Mouse (Mus musculus) bone marrow macrophage, adult 2 months (primary cell): Measurements from ENCODE around the gene Cbfa2t3.

Experiments
- CTCF ChIP-seq: IDR thresholded peaks from 2 replicates; pipeline ENCODE4 v1.5.1; 2012; ENCODE audit warnings: low read depth, mild to moderate bottlenecking, low read length, moderate library complexity
- POLR2A ChIP-seq: IDR thresholded peaks from 2 replicates; pipeline ENCODE4 v1.6.1; 2012; ENCODE audit warnings: mild to moderate bottlenecking, low read depth, low read length, borderline replicate concordance

DNA sequence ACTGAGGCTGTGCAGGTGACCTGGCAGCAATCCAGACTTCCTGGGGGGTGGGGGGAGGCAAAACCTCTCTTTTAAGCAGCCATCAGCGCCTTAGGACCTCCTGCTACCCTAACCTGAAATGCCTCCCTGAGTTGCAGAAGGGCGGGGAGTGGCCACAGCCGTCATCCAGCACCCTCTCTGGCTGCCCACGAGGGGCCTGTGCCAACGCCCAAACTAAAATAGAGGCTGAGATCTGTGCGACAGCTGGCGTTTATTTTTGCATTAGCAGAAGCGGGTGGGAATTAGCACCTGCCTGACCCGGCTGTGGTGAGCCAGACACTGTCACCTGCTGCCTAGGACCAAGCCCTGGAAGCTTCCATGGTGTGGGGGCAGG is 62.1 kb downstream of the Cbfa2t3 start:
- no peak for TF ChIP-seq POLR2A
- no peak for TF ChIP-seq CTCF
